Mouse (Mus musculus): ENCODE data around the gene Fam50a.

DNA sequence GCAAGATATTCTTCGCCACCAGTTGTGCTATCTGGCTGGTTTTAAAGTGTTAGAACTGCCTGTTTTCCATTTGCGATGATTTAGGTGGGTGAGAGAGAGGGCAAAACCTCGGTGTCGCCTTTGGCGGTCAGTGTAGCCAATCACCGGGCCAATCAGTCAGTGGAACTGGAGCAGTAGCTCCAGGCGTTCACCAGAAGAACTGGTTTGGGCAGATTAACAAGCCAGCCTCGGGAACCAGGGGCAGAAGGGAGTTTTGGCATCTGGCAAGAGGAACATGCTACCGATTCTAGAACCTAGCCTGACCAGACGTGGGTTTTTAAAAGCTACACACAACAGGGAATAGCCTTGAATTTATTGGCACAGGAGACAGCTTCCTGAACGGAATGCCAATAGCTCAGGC lies 46.3 kb downstream of the Fam50a start:
- TF ChIP-seq CTCF (IDR thresholded peaks at IDR 0.05; ENCODE audit: borderline replicate concordance, insufficient read depth, low read length) (no peak), POLR2A (IDR thresholded peaks at IDR 0.05; ENCODE audit: low read depth, low read length) (no peak)

All from embryonic fibroblast, embryonic 13.5 days (primary cell).